Mouse (Mus musculus) midbrain, postnatal 0 days (tissue): ENCODE results near the gene Fggy. TPM values are rescaled to one million over a fixed set of nuclear protein-coding genes. Genes with fewer than 3 reads are reported as not detected.

Experiments
- ATAC-seq: fragments of 200-750 bp; cut with Nextera tagmentation; 2 replicates; pipeline ENCODE4 v1.8.0; 2017; ENCODE audit warnings: moderate number of reproducible peaks, mild to moderate bottlenecking, moderate TSS enrichment, moderate library complexity; ENCODE audit not compliant: low FRiP score
- DNase-seq: peaks from one replicate; pipeline ENCODE4 v3.0.0-alpha.2; 2015; ENCODE audit warnings: low spot score
- H3K27ac ChIP-seq: fragments of 300-500 bp; sonication (generic); 2 replicates; pipeline ENCODE4 v1.5.1; 2014; ENCODE audit warnings: low read depth, mild to moderate bottlenecking, low read length, mixed read lengths
- H3K27me3 ChIP-seq: fragments of 300-500 bp; sonication (generic); 2 replicates; pipeline ENCODE4 v1.6.1; 2014; ENCODE audit warnings: low read length, control low read depth, mixed read lengths; ENCODE audit not compliant: insufficient read depth
- H3K36me3 ChIP-seq: fragments of 300-500 bp; sonication (generic); 2 replicates; pipeline ENCODE4 v1.6.1; 2014; ENCODE audit warnings: low read length, control low read depth, mixed read lengths; ENCODE audit not compliant: insufficient read depth
- H3K4me1 ChIP-seq: fragments of 300-500 bp; sonication (generic); 2 replicates; pipeline ENCODE4 v1.6.1; 2014; ENCODE audit warnings: mild to moderate bottlenecking, control low read depth, antibody characterized with exemption, low read length, mixed read lengths; ENCODE audit not compliant: insufficient read depth
- H3K4me2 ChIP-seq: fragments of 300-500 bp; sonication (generic); 2 replicates; pipeline ENCODE4 v1.6.1; 2014; ENCODE audit warnings: low read depth, mild to moderate bottlenecking, low read length, mixed read lengths; ENCODE audit not compliant: poor library complexity, severe bottlenecking
- H3K4me3 ChIP-seq: fragments of 300-500 bp; sonication (generic); 2 replicates; pipeline ENCODE4 v1.5.1; 2014; ENCODE audit warnings: low read depth, mild to moderate bottlenecking, low read length, moderate library complexity
- H3K9ac ChIP-seq: fragments of 300-500 bp; sonication (generic); replicated peaks from 2 replicates; pipeline ENCODE4 v1.6.1; 2014; ENCODE audit warnings: mild to moderate bottlenecking, low read length, moderate library complexity, mixed read lengths; ENCODE audit not compliant: poor library complexity, severe bottlenecking
- H3K9me3 ChIP-seq: fragments of 300-500 bp; sonication (generic); 2 replicates; pipeline ENCODE4 v1.6.1; 2016; ENCODE audit warnings: low read length, control low read depth
- CTCF ChIP-seq: IDR thresholded peaks from 2 replicates; pipeline ENCODE4 v1.5.1; 2016; ENCODE audit warnings: antibody characterized with exemption, mild to moderate bottlenecking
- WGBS: fragments of 180-500 bp; shearing (Covaris S2); extraction: QIAGEN DNeasy Blood & Tissue Kit; methylation state at CpG from one replicate; pipeline ENCODE4 v1.1.7; 2014; 5-methylcytosine and 5-hydroxymethylcytosine counted together
- polyA plus RNA-seq: library from polyadenylated mRNA; unstranded; fragments of >200 nt; fragmentation: Nextera tagmentation; extraction: Ambion mirVana; gene quantifications from 2 replicates; pipeline ENCODE4 v1.2.1, GENCODE M21; 2015
- total RNA-seq: library from RNA; depleted of rRNA; stranded (reverse); fragments of >200 nt; gene quantifications from 2 replicates; pipeline ENCODE4 v1.2.3, GENCODE M21; 2014

The Fggy gene
- total and polyA plus RNA-seq, 2 experiments from 2014 or later: 5.8 to 6.2 TPM

GRCm38 (mm10) chr4:95669336-95669735 lies 112.0 kb downstream of the Fggy start:
- no peaks in the 10 kb centered on the region for H3K27me3 ChIP-seq
- H3K36me3 ChIP-seq: no peaks in the 10 kb centered on the region
- no peak overlapping the region for H3K4me3 ChIP-seq
- DNase-seq (no peak), ATAC-seq (no peak)
- no peak overlapping the region for H3K9ac ChIP-seq
- H3K27ac ChIP-seq: no peak overlapping the region
- no peaks in the 10 kb centered on the region for H3K4me1 ChIP-seq
- H3K9me3 ChIP-seq: no peaks in the 10 kb centered on the region
- H3K4me2 ChIP-seq: no peak overlapping the region
- 73% methylated on average over 2 of the region's 2 CpGs for WGBS
- TF ChIP-seq CTCF: no peak

- Histone ChIP-seq H3K36me3 (no peaks in the 10 kb centered on the region), H3K4me2 (no peak overlapping the region), H3K4me3 (no peak overlapping the region), H3K9ac (no peak overlapping the region), H3K4me1 (no peaks in the 10 kb centered on the region), H3K9me3 (no peaks in the 10 kb centered on the region), H3K27me3 (no peaks in the 10 kb centered on the region), H3K27ac (no peak overlapping the region)
- no peak for DNase-seq
- TF ChIP-seq CTCF: no peak
- WGBS: 41% methylated on average over 3 of the region's 3 CpGs
- ATAC-seq: 0 out of 2 replicates have a peak, but pooled peaks have one; percentile 22
Observed at GRCm38 (mm10) chr4:95670559-95670958, 113.3 kb downstream of the Fggy start.

GRCm38 (mm10) chr4:95672039-95672438 lies 114.7 kb downstream of the Fggy start:
- no peak overlapping the region for H3K27ac ChIP-seq
- ATAC-seq (no peak), DNase-seq (no peak)
- H3K4me2 ChIP-seq: no peak overlapping the region
- H3K9me3 ChIP-seq: no peaks in the 10 kb centered on the region
- WGBS: 94% methylated on average over 1 of the region's 1 CpGs
- no peak overlapping the region for H3K4me3 ChIP-seq
- no peaks in the 10 kb centered on the region for H3K27me3 ChIP-seq
- TF ChIP-seq CTCF: no peak
- H3K4me1 ChIP-seq: no peaks in the 10 kb centered on the region
- H3K9ac ChIP-seq: no peak overlapping the region
- no peaks in the 10 kb centered on the region for H3K36me3 ChIP-seq

- Histone ChIP-seq H3K4me2 (no peak overlapping the region), H3K36me3 (no peaks in the 10 kb centered on the region), H3K9me3 (no peaks in the 10 kb centered on the region), H3K27ac (no peak overlapping the region), H3K4me1 (no peaks in the 10 kb centered on the region), H3K9ac (no peak overlapping the region), H3K27me3 (no peaks in the 10 kb centered on the region), H3K4me3 (no peak overlapping the region)
- ATAC-seq: no peak
- no peak for DNase-seq
- 55% methylated on average over 2 of the region's 2 CpGs for WGBS
- no peak for TF ChIP-seq CTCF
Observed at GRCm38 (mm10) chr4:95676390-95676789, 119.1 kb downstream of the Fggy start.

- H3K27me3 ChIP-seq: no peaks in the 10 kb centered on the region
- WGBS: 58% methylated on average over 5 of the region's 5 CpGs
- no peak for DNase-seq
- no peaks in the 10 kb centered on the region for H3K36me3 ChIP-seq
- H3K4me2 ChIP-seq: no peak overlapping the region
- TF ChIP-seq CTCF: no peak
- H3K4me1 ChIP-seq: no peaks in the 10 kb centered on the region; the same call in 1 of the 2 replicates
- H3K9ac ChIP-seq: no peak overlapping the region
- no peak for ATAC-seq
- no peak overlapping the region for H3K27ac ChIP-seq
- H3K4me3 ChIP-seq: no peak overlapping the region
- no peaks in the 10 kb centered on the region for H3K9me3 ChIP-seq
Observed at GRCm38 (mm10) chr4:95680756-95681449, 123.6 kb downstream of the Fggy start.

GRCm38 (mm10) chr4:95684522-95685080 lies 127.3 kb downstream of the Fggy start:
- Histone ChIP-seq H3K36me3 (no peaks in the 10 kb centered on the region), H3K27ac (peak overlapping the region; percentile 8; the same call in 1 of the 2 replicates), H3K4me3 (no peak overlapping the region), H3K9me3 (no peaks in the 10 kb centered on the region), H3K4me2 (no peak overlapping the region), H3K4me1 (no peaks in the 10 kb centered on the region; the same call in 1 of the 2 replicates), H3K27me3 (no peaks in the 10 kb centered on the region), H3K9ac (no peak overlapping the region)
- ATAC-seq (peak; percentile 64), DNase-seq (peak; percentile 32)
- no peak for TF ChIP-seq CTCF
- whole genome bisulfite sequencing: 17% methylated on average over 4 of the region's 4 CpGs
